Mouse (Mus musculus) NIH3T3 (cell line): ENCODE results near the gene Zfp212.

ENCODE experiments used
- DNase-seq: peaks from one replicate; pipeline ENCODE4 v3.0.0-alpha.2; 2012; ENCODE audit warnings: low read depth

The Zfp212 gene

DNA sequence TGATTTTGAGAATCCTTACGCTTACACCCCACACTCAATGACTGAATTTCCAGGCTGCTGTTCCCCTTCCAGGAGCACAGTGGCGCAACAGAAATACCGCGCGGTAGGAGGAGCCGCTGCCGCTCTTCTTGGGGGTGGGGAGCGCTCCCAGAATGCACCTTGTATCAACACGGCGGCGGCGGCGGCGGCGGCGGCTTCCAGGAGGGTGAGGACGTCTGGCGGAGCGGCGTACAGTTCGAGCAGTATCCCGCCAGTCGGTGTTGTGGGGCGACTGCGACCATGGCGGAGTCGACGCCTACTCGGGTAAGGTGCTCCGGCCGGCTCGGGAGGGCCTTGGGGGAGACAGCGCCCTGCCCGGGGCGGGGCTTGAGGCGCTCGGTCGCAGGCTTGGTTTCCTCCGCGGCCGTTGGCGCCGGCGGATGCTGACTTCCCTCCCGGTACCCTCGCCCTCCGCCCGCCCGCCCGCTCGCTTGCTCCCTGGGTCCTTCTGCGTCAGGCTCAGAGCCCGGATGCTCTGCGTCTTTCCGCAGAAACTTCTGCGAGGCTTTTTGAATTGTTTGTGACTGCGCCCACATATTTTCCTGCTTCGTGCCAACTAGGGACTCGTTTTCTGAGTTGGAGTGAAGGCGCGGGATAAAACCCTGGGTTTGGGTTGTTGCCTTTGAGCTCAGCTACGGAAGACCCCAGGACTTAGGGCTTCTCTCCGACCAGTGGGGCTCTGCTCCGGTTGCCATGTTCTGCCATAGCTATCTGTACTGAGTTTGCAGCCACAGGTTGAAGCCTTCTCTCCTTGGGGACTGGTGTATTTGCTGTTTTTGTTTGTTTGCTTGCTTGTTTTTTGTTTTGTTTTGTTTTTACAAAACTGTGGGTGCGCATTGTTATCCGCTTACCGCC, at the start of gene Zfp212:
TSS of gene Zfp212 (plus strand) at position 30 of the 894 bp plus-strand sequence.
- peak; percentile 95 for DNase-seq

DNA sequence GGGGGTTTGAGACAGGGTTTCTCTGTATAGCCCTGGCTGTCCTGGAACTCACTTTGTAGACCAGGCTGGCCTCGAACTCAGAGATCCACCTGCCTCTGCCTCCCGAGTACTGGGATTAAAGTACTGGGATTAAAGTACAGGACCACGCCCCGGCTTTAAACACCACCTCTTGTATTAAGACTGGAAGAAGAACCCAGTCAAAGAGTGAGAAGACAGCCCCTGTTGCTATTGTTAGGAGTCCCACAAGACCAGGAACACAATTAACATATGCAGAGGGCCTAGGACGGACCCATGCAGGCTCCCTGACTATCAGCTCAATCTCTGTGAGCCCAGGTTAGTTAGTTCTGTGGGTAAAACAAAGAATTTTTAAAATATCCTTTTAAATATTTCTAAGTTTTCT, 48.0 kb upstream of the Zfp212 start:
- no peak for DNase-seq

DNA sequence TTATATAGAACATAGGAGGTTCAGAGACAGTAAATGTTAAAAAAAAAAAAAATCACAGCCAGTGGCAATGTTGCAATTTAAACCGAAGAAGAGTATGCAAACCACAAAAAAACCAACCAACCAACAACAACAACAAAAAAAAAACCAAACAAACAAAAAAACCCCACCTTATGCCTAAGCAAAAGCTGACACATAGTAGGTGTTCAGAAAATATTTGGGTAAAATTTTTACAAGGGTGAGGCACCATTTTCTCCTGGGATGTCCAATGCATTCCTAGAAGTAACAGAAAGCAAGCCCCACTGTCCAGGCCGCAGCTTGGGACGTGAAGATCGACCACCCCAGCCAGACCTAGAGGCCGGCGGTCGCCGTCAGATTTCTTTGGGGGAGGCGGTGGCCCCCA, 43.2 kb upstream of the Zfp212 start, which contains the start of gene Zfp282:
TSS of gene Zfp282 (plus strand) at position 147 of the 400 bp plus-strand sequence.
- DNase-seq: no peak

DNA sequence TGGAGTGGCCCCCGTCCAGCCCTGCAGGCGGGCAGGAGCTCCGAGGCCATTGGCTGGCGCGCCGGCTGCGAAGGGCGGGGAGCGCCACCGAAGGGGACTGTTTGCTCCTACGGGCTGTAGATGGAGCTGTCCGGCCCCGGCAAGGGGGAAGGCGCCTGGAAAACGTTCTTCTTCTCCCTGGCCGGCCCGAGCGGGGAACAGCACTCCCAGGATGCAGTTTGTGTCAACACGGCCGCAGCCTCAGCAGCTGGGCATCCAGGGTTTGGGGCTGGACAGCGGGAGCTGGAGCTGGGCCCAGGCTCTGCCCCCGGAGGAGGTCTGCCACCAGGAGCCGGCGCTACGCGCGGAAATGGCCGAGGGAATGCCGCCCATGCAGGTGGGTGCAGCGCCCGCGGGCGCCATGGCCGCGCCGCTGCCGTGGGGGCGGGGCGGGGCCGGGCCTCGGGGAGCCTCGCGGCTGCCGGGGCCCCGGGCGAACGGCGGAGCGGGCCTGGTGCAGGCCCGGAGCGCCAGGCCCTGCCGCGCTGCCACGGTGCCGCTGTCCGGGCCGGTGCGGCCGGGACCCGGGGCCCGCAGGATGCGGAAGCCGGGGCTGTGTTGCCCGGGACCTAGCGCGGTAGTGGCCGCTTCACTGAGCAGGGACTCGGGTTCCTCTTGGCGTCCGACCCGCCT, 42.7 kb upstream of the Zfp212 start:
- DNase-seq: peak; percentile 96

DNA sequence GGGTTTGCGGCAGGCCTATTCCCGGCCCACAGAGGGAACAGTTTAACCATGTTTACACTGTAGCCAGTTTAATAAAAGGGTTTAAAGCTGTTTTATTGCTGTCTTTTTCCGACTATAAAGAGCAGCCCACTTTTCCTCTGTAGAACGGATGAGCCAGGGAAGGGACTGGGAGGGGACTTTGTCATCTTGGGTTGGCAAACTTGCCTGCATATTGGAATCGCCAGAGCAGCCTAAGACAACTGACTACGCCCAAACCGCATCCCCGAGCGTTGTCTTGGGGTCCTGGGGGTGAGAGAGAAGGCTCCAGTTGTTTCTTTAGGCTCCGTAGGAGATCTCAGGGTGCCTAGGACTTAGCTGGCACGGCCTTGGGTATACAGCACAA, 42.2 kb upstream of the Zfp212 start:
- DNase-seq: no peak

DNA sequence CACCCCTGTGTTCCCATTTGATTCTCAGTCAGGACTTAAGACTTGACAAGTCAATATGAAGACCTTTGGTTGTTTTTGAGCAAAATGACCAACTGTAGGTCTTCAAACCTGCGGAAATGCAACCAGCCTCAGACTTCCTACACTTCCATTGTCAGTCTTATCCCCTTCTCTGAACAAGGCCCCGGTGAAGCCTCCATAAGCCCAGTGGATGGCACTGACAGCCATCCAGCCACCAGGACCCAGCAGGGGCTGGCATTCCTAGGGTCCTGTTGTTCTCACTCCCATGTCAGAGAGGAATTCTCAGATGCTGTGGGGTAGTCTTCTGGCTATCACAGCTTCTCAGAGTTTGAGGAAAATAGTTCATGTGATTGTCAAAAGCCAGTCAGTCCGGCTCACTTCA, 41.7 kb upstream of the Zfp212 start:
- peak; percentile 31 for DNase-seq

DNA sequence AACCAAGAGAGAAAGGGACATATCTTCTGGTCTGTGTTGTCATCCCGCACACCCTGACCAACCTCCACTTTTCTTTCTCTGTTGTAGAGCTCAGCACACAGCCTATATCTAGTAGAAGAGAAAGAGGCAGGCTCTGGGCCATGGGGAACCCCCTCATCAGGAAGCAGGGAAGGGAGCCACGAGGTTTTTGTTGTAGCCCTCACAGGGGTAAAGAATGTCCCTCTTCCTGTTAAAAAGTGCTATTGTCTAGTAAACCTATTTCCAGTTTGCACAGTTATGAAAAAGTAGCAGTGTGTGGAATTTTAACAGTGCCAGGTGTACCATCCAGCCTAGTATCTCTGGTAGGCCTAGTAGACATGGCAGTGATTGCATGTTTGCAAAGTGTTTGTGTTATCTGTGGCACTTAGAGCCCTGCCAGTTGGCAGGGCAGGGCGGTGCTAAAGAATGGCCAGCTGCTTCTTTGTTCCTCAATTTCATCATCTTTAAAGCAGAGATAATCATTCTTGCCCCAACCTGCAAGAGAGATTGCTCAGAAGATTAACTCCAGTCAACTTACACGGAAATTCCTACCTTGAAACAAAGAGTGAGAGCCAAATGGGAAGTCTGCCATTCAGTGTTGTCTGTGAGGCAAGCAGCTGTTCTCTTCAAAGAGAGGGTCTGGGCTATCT, 41.1 kb upstream of the Zfp212 start:
- DNase-seq: peak; percentile 8

DNA sequence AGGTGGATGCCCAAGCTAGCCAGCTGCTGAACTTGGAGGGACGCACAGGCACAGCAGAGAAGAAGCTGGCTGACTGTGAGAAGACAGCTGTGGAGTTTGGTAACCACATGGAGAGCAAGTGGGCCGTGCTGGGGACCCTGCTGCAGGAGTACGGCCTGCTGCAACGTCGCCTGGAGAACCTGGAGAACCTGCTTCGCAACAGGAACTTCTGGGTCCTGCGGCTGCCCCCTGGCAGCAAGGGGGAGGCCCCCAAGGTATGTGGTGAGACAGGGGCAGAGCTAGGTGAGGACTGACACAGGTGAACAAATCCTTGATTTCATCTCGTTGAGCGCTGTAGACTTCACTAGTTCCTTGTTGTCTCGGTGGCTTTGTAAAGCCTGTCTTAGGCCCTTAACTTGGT, 40.1 kb upstream of the Zfp212 start:
- no peak for DNase-seq

DNA sequence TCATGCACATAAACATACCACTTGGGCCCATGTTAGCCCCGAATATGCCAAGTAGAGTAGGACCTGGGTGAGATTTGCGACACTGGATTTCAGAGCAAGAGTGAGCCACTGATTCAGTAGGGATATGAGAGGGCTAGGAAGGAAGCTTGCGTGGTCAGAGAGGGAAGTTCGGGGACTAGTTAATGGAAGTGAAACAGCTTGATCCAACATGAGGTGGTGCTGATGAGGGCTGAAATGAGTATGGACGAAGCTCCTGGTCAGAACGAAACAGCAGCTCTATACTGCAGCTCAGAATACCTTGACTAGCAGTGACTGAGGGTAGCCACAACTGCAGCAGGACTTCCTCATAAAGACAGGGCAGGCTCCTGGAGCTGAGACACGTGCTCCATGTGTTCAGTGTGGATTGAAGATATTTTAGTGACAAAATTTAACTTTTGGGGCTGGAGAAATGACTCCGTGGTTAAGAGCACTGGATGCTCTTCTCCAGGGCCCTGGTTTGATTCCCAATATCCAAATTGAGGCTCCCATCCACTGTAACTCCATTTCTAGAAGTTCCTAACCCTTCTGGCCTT, 31.4 kb upstream of the Zfp212 start:
- DNase-seq: no peak

DNA sequence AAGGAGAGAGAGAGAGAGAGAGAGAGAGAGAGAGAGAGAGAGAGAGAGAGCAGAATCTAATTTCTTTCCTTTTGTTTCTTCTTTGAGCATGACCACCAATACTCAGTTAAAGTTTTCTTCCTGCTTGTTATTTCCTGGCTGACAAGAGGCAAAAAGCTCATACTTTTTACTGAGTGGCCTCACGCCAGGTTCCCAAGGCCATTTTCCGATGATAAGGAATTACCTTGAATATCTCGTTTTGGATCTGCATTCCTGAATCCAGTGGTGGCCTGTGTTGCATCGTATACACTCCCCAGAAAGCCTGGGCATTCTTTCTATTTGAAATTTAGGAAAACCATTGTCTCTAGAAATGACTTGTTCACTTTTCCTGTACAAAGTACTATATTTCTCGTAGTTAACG, 20.9 kb upstream of the Zfp212 start:
- no peak for DNase-seq

DNA sequence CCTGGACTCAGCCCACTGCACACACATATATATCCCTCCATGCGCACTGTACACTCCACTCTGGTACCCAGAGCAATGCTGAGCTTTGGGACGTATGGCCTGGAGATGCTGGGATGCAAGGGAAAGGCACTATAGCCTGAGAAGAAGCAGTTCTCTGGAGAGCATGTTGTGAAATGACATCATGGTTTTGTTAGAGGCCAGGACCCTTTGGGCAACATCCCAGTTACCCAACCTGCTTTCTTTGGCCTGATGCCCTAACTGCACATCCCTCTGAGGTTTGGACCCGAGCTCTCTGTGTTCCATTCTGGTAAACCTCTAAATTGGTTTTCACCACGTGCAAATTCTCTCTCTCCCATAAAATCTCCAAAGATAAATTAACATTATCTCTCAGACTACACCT, 16.7 kb upstream of the Zfp212 start:
- DNase-seq: peak; percentile 29

DNA sequence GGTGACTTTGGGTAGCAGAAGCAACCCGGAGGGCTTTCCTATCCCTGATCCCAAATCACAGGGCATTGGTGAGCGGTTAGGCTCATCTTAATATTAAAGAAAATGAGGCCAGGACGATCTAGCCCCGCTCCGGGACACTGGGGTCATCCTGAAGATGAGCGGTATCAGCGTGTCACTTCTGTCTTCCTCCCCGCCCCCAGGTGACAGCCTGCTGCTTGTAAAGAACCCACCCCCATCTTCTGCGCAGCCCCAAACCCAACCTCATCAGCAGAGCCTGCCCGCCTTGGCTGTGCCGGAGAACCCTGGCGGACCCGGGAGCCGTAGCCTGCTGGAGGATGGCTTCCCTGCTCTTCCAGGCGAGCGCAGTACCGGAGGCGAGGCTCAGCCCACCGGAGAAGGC, 15.9 kb upstream of the Zfp212 start:
- DNase-seq: no peak

DNA sequence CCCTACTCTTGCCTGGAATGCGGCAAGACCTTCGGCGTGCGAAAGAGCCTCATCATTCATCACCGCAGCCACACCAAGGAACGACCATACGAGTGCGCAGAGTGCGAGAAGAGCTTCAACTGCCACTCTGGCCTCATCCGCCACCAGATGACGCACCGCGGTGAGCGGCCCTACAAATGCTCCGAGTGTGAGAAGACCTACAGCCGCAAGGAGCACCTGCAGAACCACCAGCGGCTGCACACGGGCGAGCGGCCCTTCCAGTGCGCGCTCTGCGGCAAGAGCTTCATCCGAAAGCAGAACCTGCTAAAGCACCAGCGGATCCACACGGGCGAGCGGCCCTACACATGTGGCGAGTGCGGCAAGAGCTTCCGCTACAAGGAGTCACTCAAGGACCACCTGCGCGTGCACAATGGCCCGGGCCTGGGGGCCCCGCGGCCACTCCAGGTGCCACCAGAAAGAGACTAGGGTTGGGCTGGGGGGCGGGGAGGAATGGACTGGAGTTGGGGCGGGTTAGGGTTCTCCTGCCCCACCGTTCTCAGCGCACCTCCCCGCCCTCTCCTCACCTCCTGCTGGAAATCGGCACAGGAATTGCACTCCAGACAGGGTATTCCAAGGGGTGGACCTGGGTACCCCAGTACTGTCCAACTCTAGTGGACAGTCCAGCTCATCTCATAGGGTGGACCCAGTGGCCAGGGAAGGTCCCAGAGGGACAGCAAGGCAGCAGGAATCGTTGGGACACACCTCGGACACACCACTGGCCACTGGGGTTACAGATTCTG, 15.2 kb upstream of the Zfp212 start:
- DNase-seq: peak; percentile 27

DNA sequence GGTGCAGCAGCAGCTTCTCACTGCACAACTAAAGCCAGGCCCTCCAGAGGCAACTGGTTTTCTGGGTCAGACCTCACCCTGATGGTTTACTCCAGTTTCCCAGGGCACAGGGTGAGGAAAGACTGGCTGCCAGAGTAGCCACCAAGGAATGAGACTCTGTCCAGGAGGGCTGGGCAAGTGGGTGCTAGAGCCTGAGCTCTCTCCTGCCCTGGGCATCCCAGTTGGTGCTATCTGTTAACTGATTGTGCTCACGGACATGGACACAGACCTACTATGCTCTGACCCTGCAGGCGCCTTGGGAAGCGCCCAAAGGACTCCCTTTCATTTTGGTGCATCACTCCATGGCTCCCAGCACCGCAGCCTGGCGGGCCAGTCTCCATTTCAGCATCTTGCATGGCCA, 13.9 kb upstream of the Zfp212 start:
- DNase-seq: no peak

DNA sequence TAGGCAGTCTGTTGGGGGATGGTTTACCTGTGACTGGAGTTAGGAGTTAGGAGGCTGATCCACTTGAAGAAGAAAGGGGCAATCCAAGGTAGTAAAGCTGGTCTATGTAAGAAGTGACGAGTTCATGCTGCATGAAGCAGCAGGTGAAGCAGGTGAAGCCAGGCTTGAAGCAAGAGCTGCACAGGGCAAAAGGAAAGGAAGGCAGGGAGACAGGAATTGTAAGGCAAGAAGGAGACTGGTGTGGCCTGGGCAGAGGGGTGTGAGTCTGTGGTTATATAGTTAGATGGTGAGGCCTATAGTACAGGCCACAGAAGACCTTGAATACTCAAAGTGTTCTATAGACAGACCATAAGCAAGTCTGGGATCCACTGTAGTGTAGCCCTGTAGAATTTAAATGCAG, 11.3 kb upstream of the Zfp212 start:
- DNase-seq: no peak

DNA sequence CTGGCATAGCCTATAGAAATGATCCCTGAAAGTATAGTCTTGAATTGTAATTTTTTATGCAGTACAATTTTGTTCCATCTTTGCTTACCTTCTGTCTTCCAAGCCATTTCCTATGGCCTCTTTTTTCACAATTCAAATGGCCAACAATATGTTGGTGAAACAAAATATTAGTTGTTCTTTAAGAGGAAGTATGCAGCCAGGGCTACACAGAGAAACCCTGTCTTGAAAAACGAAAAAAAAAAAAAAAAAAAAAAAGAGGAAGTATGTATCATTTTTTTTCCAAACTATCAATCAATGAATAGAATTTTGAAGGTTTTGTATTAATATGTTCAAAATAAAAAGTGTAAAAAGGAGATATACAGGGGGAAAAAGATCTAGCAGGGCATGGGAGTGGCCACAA, 8.6 kb upstream of the Zfp212 start:
- DNase-seq: no peak

DNA sequence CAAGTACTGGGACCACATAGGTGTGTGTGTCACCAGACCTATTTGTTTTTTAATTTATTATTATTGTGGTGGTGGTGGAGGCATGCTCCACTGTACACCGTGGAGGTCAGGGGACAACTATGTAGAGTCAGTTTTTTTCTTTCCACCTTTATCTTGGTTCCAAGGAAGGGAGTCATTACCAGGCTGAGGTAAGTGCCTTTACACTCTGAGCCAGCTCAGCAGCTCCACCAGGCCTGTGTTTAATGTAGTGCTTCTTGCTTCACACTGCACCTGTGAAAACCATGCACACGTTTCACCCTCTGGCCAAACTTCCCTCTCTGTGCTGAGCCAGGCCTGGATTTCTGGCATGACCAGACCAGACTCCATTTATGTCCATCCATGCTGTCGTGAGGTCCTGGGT, 7.3 kb upstream of the Zfp212 start:
- DNase-seq: no peak

DNA sequence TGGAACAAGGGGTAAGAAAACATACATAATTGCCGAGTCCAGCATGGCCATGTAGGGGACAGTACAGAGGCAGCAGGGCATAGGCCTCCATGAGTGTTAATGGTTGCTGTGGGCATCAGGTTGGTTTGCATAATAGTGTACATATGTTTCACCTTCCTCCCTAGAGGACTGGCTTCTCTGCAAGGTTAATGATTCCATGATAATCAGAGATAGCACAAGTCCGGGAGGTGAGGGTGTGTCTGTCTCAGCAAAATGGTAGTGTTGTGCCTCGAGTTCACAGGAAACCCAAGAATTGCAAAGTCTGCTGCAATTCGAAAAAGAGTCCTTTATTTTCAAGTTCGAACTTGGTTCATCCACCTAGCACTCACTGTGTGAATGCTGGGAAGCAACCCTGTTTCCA, 3.2 kb upstream of the Zfp212 start:
- no peak for DNase-seq

DNA sequence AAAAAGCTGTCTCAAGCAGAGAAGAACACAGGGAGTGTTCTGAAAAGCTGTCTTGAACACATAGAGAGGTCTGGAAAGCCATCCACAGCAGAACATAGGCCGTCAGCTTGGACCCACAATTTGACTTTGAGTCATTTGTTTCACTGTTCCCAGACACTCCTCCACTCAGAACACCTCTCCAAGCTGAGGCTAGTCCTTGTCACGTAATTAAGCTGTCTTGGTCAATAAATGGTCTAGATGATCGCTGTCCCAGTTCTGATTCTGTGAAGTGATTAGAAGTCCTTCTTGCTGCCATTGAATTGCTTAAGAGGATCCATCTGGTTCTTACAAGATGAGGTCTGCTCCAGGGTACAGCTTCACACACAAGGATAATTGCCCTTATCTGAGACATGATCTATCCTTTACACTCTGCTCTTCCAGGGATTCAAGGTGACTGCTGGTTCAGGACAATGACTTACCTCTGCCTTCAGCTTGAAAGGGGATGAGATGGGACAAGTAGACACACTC, 1.5 kb upstream of the Zfp212 start:
- DNase-seq: no peak

DNA sequence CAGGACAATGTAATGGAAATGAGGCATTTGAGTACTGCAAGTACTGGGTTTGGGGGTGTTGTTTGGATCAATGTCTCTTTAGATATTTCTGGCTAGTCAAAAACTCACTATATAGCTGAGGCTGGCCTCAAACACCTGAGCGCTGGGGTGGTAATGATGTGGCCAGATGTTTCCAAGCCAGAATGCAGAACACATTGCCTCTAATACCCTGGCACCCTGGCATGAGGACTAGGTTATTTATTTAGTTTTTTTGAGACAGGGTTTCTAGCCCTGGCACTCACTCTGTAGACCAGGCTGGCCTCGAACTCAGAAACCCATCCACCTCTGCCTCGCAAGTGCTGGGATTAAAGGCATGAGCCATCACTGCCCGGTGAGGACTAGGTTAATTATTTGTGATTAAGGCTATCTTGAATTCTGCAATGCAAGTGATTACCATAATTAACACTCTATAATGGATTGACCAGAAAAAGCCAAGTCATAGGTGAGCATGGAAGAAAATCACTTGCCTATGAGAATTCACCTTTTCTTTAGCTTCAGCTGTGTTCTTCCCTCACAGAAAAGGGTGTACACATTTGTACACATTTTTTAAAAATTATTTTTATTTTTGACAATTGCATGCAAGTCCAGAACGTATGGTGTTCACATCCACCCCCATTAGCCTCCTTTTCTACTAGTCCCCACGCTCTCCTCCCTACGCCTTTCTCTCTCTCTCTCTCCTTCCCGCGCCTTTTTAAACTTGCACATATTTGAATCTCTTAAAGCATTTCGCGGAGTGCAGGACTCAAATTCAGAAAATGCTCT, 430 bp upstream of the Zfp212 start:
- no peak for DNase-seq

DNA sequence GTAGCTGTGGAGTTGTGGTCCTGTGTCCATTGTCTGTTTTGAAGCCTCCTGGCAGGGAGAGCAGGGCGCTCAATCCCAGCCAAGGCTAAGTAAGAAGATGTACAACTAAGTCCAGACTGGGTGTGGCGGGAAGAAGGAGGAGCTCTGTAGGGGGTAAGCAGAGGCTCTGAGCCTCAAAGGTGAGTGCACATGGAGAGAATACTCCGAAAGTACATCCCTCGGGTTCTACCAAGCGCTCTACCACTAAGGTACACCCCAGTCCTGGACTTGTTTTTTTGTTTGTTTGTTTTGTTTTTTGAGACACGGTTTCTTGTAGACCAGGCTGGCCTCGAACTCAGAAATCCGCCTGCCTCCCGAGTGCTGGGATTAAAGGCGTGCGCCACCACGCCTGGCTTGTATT, 22.2 kb downstream of the Zfp212 start:
- no peak for DNase-seq
